Mouse (Mus musculus) neural tube, embryonic 14.5 days (tissue): ENCODE measurements around the gene Pdxp. TPM values are rescaled to one million over a fixed set of nuclear protein-coding genes. Genes with fewer than 3 reads are reported as not detected.

Experiments used
- ATAC-seq: fragments of 200-750 bp; cut with Nextera tagmentation; 2 replicates; pipeline ENCODE4 v1.8.0; 2017; ENCODE audit warnings: low read depth, mild to moderate bottlenecking, moderate TSS enrichment, moderate library complexity
- H3K27ac ChIP-seq: fragments of 300-500 bp; sonication (generic); 2 replicates; pipeline ENCODE4 v1.5.1; 2014; ENCODE audit warnings: low read depth, mild to moderate bottlenecking, control low read depth, low read length, moderate library complexity, mixed read lengths
- H3K27me3 ChIP-seq: fragments of 300-500 bp; sonication (generic); 2 replicates; pipeline ENCODE4 v1.6.1; 2014; ENCODE audit warnings: low read length; ENCODE audit not compliant: control insufficient read depth, insufficient read depth
- H3K36me3 ChIP-seq: fragments of 300-500 bp; sonication (generic); 2 replicates; pipeline ENCODE4 v1.6.1; 2014; ENCODE audit warnings: low read length, mixed read lengths; ENCODE audit not compliant: control insufficient read depth, insufficient read depth
- H3K4me1 ChIP-seq: fragments of 300-500 bp; sonication (generic); 2 replicates; pipeline ENCODE4 v1.6.1; 2014; ENCODE audit warnings: low read length; ENCODE audit not compliant: control insufficient read depth, insufficient read depth
- H3K4me2 ChIP-seq: fragments of 300-500 bp; sonication (generic); 2 replicates; pipeline ENCODE4 v1.6.1; 2014; ENCODE audit warnings: mild to moderate bottlenecking, low read depth, low read length, control low read depth
- H3K4me3 ChIP-seq: fragments of 300-500 bp; sonication (generic); 2 replicates; pipeline ENCODE4 v1.5.1; 2014; ENCODE audit warnings: low read depth, low read length, control low read depth, mixed read lengths
- H3K9ac ChIP-seq: fragments of 300-500 bp; sonication (generic); replicated peaks from 2 replicates; pipeline ENCODE4 v1.6.1; 2014; ENCODE audit warnings: low read depth, mild to moderate bottlenecking, control low read depth, low read length, mixed read lengths
- H3K9me3 ChIP-seq: fragments of 300-500 bp; sonication (generic); 2 replicates; pipeline ENCODE4 v1.6.1; 2016; ENCODE audit warnings: low read length; ENCODE audit not compliant: control insufficient read depth
- WGBS: fragments of 180-500 bp; shearing (Covaris S2); extraction: QIAGEN DNeasy Blood & Tissue Kit; methylation state at CpG from one replicate; pipeline ENCODE4 v1.1.7; 2014; 5-methylcytosine and 5-hydroxymethylcytosine counted together
- polyA plus RNA-seq: library from polyadenylated mRNA; unstranded; fragments of >200 nt; fragmentation: Nextera tagmentation; extraction: Ambion mirVana; gene quantifications from 2 replicates; pipeline ENCODE4 v1.2.1, GENCODE M21; 2014

The Pdxp gene
- polyA plus RNA-seq, 1 experiment from 2014 or later = 84.7 TPM

GRCm38 (mm10) chr15:78918126-78918525 is 4.4 kb downstream of the Pdxp start:
- no peaks in the 10 kb centered on the region for H3K36me3 ChIP-seq
- no peak for ATAC-seq
- H3K9ac ChIP-seq = no peak overlapping the region
- H3K4me1 ChIP-seq = peaks cover 25% of the 10 kb centered on the region
- H3K4me2 ChIP-seq = no peak overlapping the region
- no peaks in the 10 kb centered on the region for H3K27me3 ChIP-seq
- H3K4me3 ChIP-seq = no peak overlapping the region
- H3K9me3 ChIP-seq = no peaks in the 10 kb centered on the region
- WGBS = 94% methylated on average over 23 of the region's 23 CpGs
- no peak overlapping the region for H3K27ac ChIP-seq

- no peak overlapping the region for H3K4me2 ChIP-seq
- H3K27ac ChIP-seq = no peak overlapping the region
- no peak for ATAC-seq
- WGBS = 79% methylated on average over 12 of the region's 12 CpGs
- peaks cover 18% of the 10 kb centered on the region for H3K4me1 ChIP-seq
- H3K9me3 ChIP-seq = no peaks in the 10 kb centered on the region
- no peaks in the 10 kb centered on the region for H3K36me3 ChIP-seq
- H3K9ac ChIP-seq = no peak overlapping the region
- no peaks in the 10 kb centered on the region for H3K27me3 ChIP-seq
- H3K4me3 ChIP-seq = no peak overlapping the region
Measured at GRCm38 (mm10) chr15:78919914-78920313, 6.2 kb downstream of the Pdxp start.

- no peak overlapping the region for H3K9ac ChIP-seq
- no peak for ATAC-seq
- WGBS = 92% methylated on average over 7 of the region's 7 CpGs
Measured at GRCm38 (mm10) chr15:78922700-78923099, 9.0 kb downstream of the Pdxp start.

GRCm38 (mm10) chr15:78923585-78923984 is 9.9 kb downstream of the Pdxp start:
- Histone ChIP-seq H3K4me3 (no peak overlapping the region), H3K4me1 (peaks cover 8% of the 10 kb centered on the region; the same call in 1 of the 2 replicates), H3K27me3 (no peaks in the 10 kb centered on the region), H3K9ac (no peak overlapping the region), H3K36me3 (no peaks in the 10 kb centered on the region), H3K9me3 (no peaks in the 10 kb centered on the region), H3K4me2 (no peak overlapping the region), H3K27ac (no peak overlapping the region)
- 72% methylated on average over 6 of the region's 6 CpGs for WGBS
- no peak for ATAC-seq

More at GRCm38 (mm10) chr15:78922700-78923099, 9.0 kb downstream of the Pdxp start:
- Histone ChIP-seq H3K4me2 (no peak overlapping the region), H3K9me3 (no peaks in the 10 kb centered on the region), H3K36me3 (no peaks in the 10 kb centered on the region), H3K27ac (no peak overlapping the region), H3K27me3 (no peaks in the 10 kb centered on the region), H3K4me3 (no peak overlapping the region), H3K4me1 (peaks cover 8% of the 10 kb centered on the region; the same call in 1 of the 2 replicates)

- Histone ChIP-seq H3K4me2 (no peak overlapping the region), H3K9ac (no peak overlapping the region), H3K27me3 (no peaks in the 10 kb centered on the region), H3K9me3 (no peaks in the 10 kb centered on the region), H3K36me3 (no peaks in the 10 kb centered on the region), H3K4me3 (no peak overlapping the region), H3K27ac (no peak overlapping the region), H3K4me1 (peaks cover 8% of the 10 kb centered on the region; the same call in 1 of the 2 replicates)
- WGBS = 34% methylated on average over 8 of the region's 8 CpGs
- ATAC-seq = no peak
Measured at GRCm38 (mm10) chr15:78925129-78925528, 11.4 kb downstream of the Pdxp start.

GRCm38 (mm10) chr15:78926021-78926919 is 12.6 kb downstream of the Pdxp start, which contains the start of gene Lgals1:
Lgals1 (plus strand) TSS chr15:78926725.
- ATAC-seq = peak; percentile 65; the same call in 1 of the 2 replicates
- Histone ChIP-seq H3K27ac (peak within 1 kb of the TSS; percentile 64), H3K9ac (peak within 1 kb of the TSS; percentile 32; the same call in 1 of the 2 replicates), H3K4me2 (peak within 1 kb of the TSS; percentile 59), H3K4me3 (peak within 1 kb of the TSS; percentile 20; the same call in 1 of the 2 replicates), H3K36me3 (no peaks in the 10 kb centered on the region), H3K9me3 (no peaks in the 10 kb centered on the region), H3K4me1 (peaks cover 8% of the 10 kb centered on the region; the same call in 1 of the 2 replicates), H3K27me3 (no peaks in the 10 kb centered on the region)
- WGBS = 8% methylated on average over 20 of the region's 20 CpGs

GRCm38 (mm10) chr15:78927021-78927787 is 13.5 kb downstream of the Pdxp start:
- Histone ChIP-seq H3K4me3 (peak overlapping the region; percentile 20; the same call in 1 of the 2 replicates), H3K4me2 (peak overlapping the region; percentile 59), H3K4me1 (peaks cover 8% of the 10 kb centered on the region; the same call in 1 of the 2 replicates), H3K27me3 (no peaks in the 10 kb centered on the region), H3K36me3 (no peaks in the 10 kb centered on the region), H3K9me3 (no peaks in the 10 kb centered on the region), H3K27ac (no peak overlapping the region), H3K9ac (peak overlapping the region; percentile 8; the same call in 1 of the 2 replicates)
- ATAC-seq = no peak
- WGBS = 28% methylated on average over 15 of the region's 15 CpGs

GRCm38 (mm10) chr15:78927788-78928457 is 14.2 kb downstream of the Pdxp start:
- H3K9me3 ChIP-seq = no peaks in the 10 kb centered on the region
- no peak overlapping the region for H3K27ac ChIP-seq
- H3K36me3 ChIP-seq = no peaks in the 10 kb centered on the region
- H3K27me3 ChIP-seq = no peaks in the 10 kb centered on the region
- H3K4me1 ChIP-seq = peaks cover 8% of the 10 kb centered on the region; the same call in 1 of the 2 replicates
- no peak for ATAC-seq
- H3K4me2 ChIP-seq = peak overlapping the region; percentile 59
- peak overlapping the region; percentile 20 for H3K4me3 ChIP-seq
- WGBS = 1% methylated on average over 31 of the region's 35 CpGs
- H3K9ac ChIP-seq = peak overlapping the region; percentile 44
